Mouse (Mus musculus) embryonic fibroblast, embryonic 13.5 days (primary cell): ENCODE measurements at regions not wholly inside any gene's neighbourhood (a gene's known extent, or its start where the extent isn't known, plus 50 kb on each side); places are given as distances from the start of the nearest gene placed in this dataset.

Experiments
- CTCF ChIP-seq: IDR thresholded peaks from 2 replicates; pipeline ENCODE4 v1.5.1; 2011; ENCODE audit warnings: mild to moderate bottlenecking, control low read depth, low read length, moderate library complexity, borderline replicate concordance; ENCODE audit not compliant: insufficient read depth
- POLR2A ChIP-seq: IDR thresholded peaks from 2 replicates; pipeline ENCODE4 v1.6.1; 2011; ENCODE audit warnings: low read depth, mild to moderate bottlenecking, control low read depth, low read length, moderate library complexity

DNA sequence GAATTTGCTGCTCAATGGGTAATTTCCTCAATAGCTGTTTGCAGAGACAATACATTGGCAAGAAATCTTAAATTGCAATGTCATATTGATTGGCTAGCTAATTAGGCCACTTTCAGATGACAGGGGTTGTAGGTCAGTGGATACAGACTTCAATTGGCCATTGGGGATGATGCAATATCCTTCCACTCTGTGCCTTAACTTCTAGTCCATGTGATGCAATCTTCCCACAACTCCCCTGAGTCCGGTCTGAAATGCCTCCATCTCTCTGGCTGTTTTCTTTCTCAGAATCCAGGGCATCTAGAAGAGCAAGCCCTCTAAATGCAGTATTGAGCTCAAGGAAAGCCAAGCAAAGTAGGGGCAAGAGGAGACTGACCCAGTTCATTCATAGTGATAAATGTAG is 196.4 kb upstream of the Cdyl start:
- TF ChIP-seq POLR2A (no peak), CTCF (no peak)
